Mouse (Mus musculus) kidney, embryonic 15.5 days (tissue): ENCODE measurements around the gene Rps5. TPM values are rescaled to one million over a fixed set of nuclear protein-coding genes. Genes with fewer than 3 reads are reported as not detected.

Experiments used
- ATAC-seq: fragments of 200-750 bp; cut with Nextera tagmentation; replicated peaks from 2 replicates; pipeline ENCODE4 v1.8.0; 2017; ENCODE audit warnings: moderate TSS enrichment; ENCODE audit not compliant: low FRiP score
- H3K27ac ChIP-seq: fragments of 300-500 bp; sonication (generic); 2 replicates; pipeline ENCODE4 v1.5.1; 2015; ENCODE audit warnings: mild to moderate bottlenecking, inconsistent platforms
- H3K27me3 ChIP-seq: fragments of 300-500 bp; sonication (generic); 2 replicates; pipeline ENCODE4 v1.6.1; 2015; ENCODE audit warnings: inconsistent platforms
- H3K36me3 ChIP-seq: fragments of 300-500 bp; sonication (generic); 2 replicates; pipeline ENCODE4 v1.6.1; 2015; ENCODE audit warnings: inconsistent platforms
- H3K4me1 ChIP-seq: fragments of 300-500 bp; sonication (generic); 2 replicates; pipeline ENCODE4 v1.6.1; 2015; ENCODE audit warnings: inconsistent platforms
- H3K4me2 ChIP-seq: fragments of 300-500 bp; sonication (generic); 2 replicates; pipeline ENCODE4 v1.6.1; 2015; ENCODE audit warnings: moderate library complexity, mild to moderate bottlenecking, inconsistent platforms
- H3K4me3 ChIP-seq: fragments of 300-500 bp; sonication (generic); replicated peaks from 2 replicates; pipeline ENCODE4 v1.5.1; 2015; ENCODE audit warnings: mild to moderate bottlenecking, inconsistent platforms
- H3K9ac ChIP-seq: fragments of 300-500 bp; sonication (generic); 2 replicates; pipeline ENCODE4 v1.6.1; 2015; ENCODE audit warnings: mild to moderate bottlenecking, inconsistent platforms
- H3K9me3 ChIP-seq: fragments of 300-500 bp; sonication (generic); replicated peaks from 2 replicates; pipeline ENCODE4 v1.6.1; 2016; ENCODE audit warnings: inconsistent platforms
- WGBS: fragments of 180-500 bp; shearing (Covaris S2); methylation state at CpG from one replicate; pipeline ENCODE4 v1.1.7; 2015; ENCODE audit warnings: mixed read lengths; 5-methylcytosine and 5-hydroxymethylcytosine counted together
- polyA plus RNA-seq: library from polyadenylated mRNA; unstranded; fragments of >200 nt; fragmentation: Nextera tagmentation; extraction: Ambion mirVana; gene quantifications from 2 replicates; pipeline ENCODE4 v1.2.1, GENCODE M21; 2015

The Rps5 gene
- polyA plus RNA-seq, 1 experiment from 2014 or later = 1,034 TPM

DNA sequence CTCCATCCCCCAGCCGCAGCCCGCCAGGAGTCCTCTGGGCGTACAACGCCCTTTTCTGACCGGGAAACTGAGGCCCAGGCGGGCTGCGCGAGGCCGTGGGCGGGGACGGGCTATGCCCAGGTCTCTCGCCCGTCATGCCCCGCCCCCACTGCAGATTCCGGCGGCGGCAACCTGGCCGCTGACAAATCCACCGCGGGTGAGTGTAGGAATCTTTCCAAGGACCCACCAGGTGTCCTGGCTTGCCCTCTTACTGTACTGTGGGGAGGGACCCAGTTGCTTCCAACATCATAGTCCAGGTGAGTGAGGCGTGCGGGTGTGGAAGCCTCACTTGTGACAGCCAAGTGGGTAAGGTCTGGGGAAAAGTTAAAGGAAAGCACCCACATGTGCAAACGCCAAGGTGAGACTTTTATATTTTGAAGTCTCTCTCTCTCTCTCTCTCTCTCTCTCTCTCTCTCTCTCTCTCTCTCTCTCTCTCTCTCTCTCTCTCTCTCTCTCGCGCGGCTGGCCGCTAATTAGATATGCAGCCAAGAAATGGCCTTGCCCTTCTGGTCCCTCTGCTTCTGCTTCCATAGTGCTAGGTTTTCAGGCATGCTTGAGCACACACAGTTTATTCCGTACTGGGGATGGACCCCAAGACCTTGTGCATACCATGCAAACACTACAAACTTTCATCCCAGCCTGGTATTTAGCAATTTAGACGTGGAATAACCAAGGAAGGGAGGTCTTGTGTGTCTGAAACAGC lies 44.2 kb downstream of the Rps5 start:
- ATAC-seq = peak; percentile 67
- peaks cover 19% of the 10 kb centered on the region for H3K4me1 ChIP-seq
- peaks cover 28% of the 10 kb centered on the region for H3K36me3 ChIP-seq
- peak overlapping the region; percentile 91 for H3K9ac ChIP-seq
- peak overlapping the region; percentile 89 for H3K4me3 ChIP-seq
- peak overlapping the region; percentile 90 for H3K27ac ChIP-seq
- under 1% methylated on average over 25 of the region's 29 CpGs for WGBS
- no peaks in the 10 kb centered on the region for H3K27me3 ChIP-seq
- peak overlapping the region; percentile 93 for H3K4me2 ChIP-seq
- H3K9me3 ChIP-seq = no peaks in the 10 kb centered on the region

DNA sequence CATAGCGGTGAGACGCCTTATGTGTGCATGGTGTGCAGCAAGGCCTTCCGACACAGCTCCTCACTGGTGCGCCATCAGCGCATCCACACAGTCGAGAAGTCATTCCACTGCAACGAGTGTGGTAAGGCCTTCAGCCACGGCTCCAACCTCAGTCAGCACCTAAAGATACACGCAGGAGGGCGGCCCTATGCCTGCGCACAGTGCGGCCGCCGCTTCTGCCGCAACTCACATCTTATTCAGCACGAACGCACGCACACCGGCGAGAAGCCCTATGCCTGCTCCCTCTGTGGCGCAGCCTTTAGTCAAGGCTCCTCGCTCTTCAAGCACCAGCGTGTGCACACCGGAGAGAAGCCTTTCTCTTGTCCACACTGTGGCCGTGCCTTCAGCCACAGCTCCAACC lies 48.8 kb downstream of the Rps5 start:
- no peak overlapping the region for H3K4me2 ChIP-seq
- no peak overlapping the region for H3K4me3 ChIP-seq
- no peaks in the 10 kb centered on the region for H3K9me3 ChIP-seq
- no peaks in the 10 kb centered on the region for H3K27me3 ChIP-seq
- H3K9ac ChIP-seq = no peak overlapping the region
- no peak overlapping the region for H3K27ac ChIP-seq
- H3K4me1 ChIP-seq = peaks cover 11% of the 10 kb centered on the region
- WGBS = 95% methylated on average over 25 of the region's 25 CpGs
- no peak for ATAC-seq
- peaks cover 50% of the 10 kb centered on the region for H3K36me3 ChIP-seq

Other genes starting within 250 kb of the Rps5 start
- gene Vmn2r55, start 237.3 kb upstream of the Rps5 start, polyA plus RNA-seq = not detected in 2 replicates
- gene Vmn2r56, start 187.3 kb upstream of the Rps5 start, polyA plus RNA-seq = not detected in 2 replicates
- 7.9 and 8.9 TPM in 2 replicates for gene Zscan18, start 118.7 kb upstream of the Rps5 start, polyA plus RNA-seq
- gene Zfp329, start 103.4 kb upstream of the Rps5 start, polyA plus RNA-seq = 15.8 and 16.4 TPM in 2 replicates
- gene Zfp110, start 87.5 kb upstream of the Rps5 start, polyA plus RNA-seq = 32.3 and 34.0 TPM in 2 replicates
- gene Zfp128, start 41.1 kb upstream of the Rps5 start, polyA plus RNA-seq = 3.7 and 3.8 TPM in 2 replicates
- gene Zscan22, start 24.5 kb upstream of the Rps5 start, polyA plus RNA-seq = 19.3 and 19.9 TPM in 2 replicates
- 0.45 and 0.77 TPM in 2 replicates for gene Rnf225, start 5.1 kb downstream of the Rps5 start, polyA plus RNA-seq
- 9.8 and 11.4 TPM in 2 replicates for gene Zfp324, start 43.5 kb downstream of the Rps5 start, polyA plus RNA-seq
- 11.2 and 13.3 TPM in 2 replicates for gene Zfp446, start 55.6 kb downstream of the Rps5 start, polyA plus RNA-seq
- gene Slc27a5, start 75.9 kb downstream of the Rps5 start, polyA plus RNA-seq = 0.15 and 0.44 TPM in 2 replicates
- 283 and 298 TPM in 2 replicates for gene Trim28, start 76.8 kb downstream of the Rps5 start, polyA plus RNA-seq
- gene Zbtb45, start 87.7 kb downstream of the Rps5 start, polyA plus RNA-seq = 22.1 and 24.8 TPM in 2 replicates
- 144 and 146 TPM in 2 replicates for gene Chmp2a, start 112.5 kb downstream of the Rps5 start, polyA plus RNA-seq
- 113 and 114 TPM in 2 replicates for gene Ube2m, start 116.0 kb downstream of the Rps5 start, polyA plus RNA-seq
- 2.8 and 4.3 TPM in 2 replicates for gene Mzf1, start 132.5 kb downstream of the Rps5 start, polyA plus RNA-seq
- gene Vmn1r85, start 172.9 kb downstream of the Rps5 start, polyA plus RNA-seq = not detected in 2 replicates
- not detected in 2 replicates for gene Vmn1r86, start 197.6 kb downstream of the Rps5 start, polyA plus RNA-seq
- gene Vmn1r87, start 217.9 kb downstream of the Rps5 start, polyA plus RNA-seq = not detected in 2 replicates
- not detected in 2 replicates for gene Vmn1r88, start 237.3 kb downstream of the Rps5 start, polyA plus RNA-seq